Mouse (Mus musculus): ENCODE measurements around the gene Fbxo10. TPM values are rescaled to one million over a fixed set of nuclear protein-coding genes. Genes with fewer than 3 reads are reported as not detected.

Gene Fbxo10
- polyA plus RNA-seq (2017; shearing (Covaris generic)) = 1 to 10 TPM; 1.9 to 5.7 TPM

GRCm38 (mm10) chr4:45084021-45084894 lies at the start of gene Fbxo10:
Gene Fbxo10, minus strand, starts transcription at chr4:45084604.

GRCm38 (mm10) chr4:45107601-45108277 lies 23.3 kb upstream of the Fbxo10 start, which contains the start of gene Tomm5:
Gene Tomm5, minus strand, starts transcription at chr4:45108114.

DNA sequence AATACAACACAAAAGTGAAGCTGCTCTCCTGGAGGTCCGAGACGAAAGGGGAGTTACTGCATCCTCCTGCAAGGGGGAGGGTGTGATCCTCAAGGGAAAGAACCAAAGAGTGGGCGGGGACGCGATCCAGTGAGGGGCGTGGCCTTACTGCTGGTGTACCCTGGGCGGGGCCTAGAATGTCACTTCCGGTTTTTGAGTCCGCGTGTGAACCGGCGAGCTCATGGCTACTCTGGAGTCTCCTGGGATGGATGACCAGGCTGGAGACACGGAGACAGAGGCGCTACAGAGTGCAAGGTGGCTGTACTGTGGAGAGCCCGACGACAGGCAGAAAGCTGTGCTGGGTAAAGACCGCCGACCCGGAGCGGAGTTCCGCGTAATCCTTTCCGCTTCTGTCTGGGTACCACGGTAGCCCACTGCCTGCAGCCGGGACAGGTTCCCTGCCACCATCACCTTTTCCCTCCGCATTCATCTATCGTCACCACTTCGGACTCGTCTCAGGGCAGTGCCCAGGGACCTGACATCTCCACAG lies 65.9 kb downstream of the Fbxo10 start, which contains the start of gene Polr1e:
Polr1e (plus strand) TSS at position 132 of the 529 bp plus-strand sequence.

GRCm38 (mm10) chr4:45012105-45012975 lies 72.1 kb downstream of the Fbxo10 start, which contains the start of gene Zbtb5:
Gene Zbtb5, minus strand, starts transcription at chr4:45012412.

Other genes with a start within 250 kb of the Fbxo10 start
- 10 to 100 TPM; 31.4 to 38.1 TPM for gene Grhpr, start 103.2 kb downstream of the Fbxo10 start, polyA plus RNA-seq (2017; shearing (Covaris generic))
- 10 to 100 TPM; 11.2 to 12.5 TPM for gene Zbtb5, start 72.2 kb downstream of the Fbxo10 start, polyA plus RNA-seq (2017; shearing (Covaris generic))
- 10 to 100 TPM; 47.9 to 58.1 TPM for gene Polr1e, start 66.0 kb downstream of the Fbxo10 start, polyA plus RNA-seq (2017; shearing (Covaris generic))
- 100 to 1,000 TPM; 128 to 133 TPM for gene Tomm5, start 23.5 kb upstream of the Fbxo10 start, polyA plus RNA-seq (2017; shearing (Covaris generic))
- under 1 TPM; 0.29 TPM for gene Frmpd1, start 100.3 kb upstream of the Fbxo10 start, polyA plus RNA-seq (2017; shearing (Covaris generic))
- 10 to 100 TPM; 19.5 to 23.6 TPM for gene Trmt10b, start 212.5 kb upstream of the Fbxo10 start, polyA plus RNA-seq (2017; shearing (Covaris generic))

Data from inflammation-experienced regulatory T-cells (primary cell).